Mouse (Mus musculus) adrenal gland, adult 8-10 months (tissue): ENCODE results near the gene Soat2. TPM values are rescaled to one million over a fixed set of nuclear protein-coding genes. Genes with fewer than 3 reads are reported as not detected.

ENCODE experiments used
- DNase-seq: peaks from one replicate; pipeline ENCODE4 v3.0.0; 2022
- total RNA-seq, 4 experiments: library from RNA; stranded (reverse); gene quantifications; 2 replicates each; pipeline ENCODE4 v1.2.4; 2022

The Soat2 gene
- total RNA-seq, 4 experiments from 2014 or later = 0.15 to 0.43 (median 0.26) TPM

DNA sequence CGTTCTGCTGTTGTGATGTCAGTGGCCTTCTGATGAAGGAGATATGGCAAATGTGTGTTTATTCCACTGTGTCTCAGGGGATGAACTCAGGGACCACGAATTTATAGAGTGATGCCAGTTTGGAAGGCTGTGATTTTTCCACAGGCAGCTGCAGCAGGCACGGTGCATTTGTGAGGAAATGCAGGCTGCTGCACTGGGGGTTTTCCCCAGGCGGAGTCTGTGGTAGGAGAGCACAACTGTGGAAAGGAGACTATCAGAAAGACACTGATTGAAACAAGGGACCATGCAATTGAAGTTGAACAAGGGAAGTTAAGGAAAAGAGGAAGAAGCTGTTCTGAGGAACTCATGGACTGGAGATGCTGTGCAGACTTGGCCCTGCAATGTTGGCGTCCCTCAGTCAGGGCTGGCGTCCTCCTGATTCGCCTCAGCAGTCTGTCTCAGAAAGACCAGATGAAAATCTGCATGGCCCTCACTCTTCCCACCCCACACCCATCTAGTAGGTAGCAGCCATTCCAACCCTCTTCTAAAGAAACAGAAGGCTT is 42.0 kb downstream of the Soat2 start:
- no peak for DNase-seq

DNA sequence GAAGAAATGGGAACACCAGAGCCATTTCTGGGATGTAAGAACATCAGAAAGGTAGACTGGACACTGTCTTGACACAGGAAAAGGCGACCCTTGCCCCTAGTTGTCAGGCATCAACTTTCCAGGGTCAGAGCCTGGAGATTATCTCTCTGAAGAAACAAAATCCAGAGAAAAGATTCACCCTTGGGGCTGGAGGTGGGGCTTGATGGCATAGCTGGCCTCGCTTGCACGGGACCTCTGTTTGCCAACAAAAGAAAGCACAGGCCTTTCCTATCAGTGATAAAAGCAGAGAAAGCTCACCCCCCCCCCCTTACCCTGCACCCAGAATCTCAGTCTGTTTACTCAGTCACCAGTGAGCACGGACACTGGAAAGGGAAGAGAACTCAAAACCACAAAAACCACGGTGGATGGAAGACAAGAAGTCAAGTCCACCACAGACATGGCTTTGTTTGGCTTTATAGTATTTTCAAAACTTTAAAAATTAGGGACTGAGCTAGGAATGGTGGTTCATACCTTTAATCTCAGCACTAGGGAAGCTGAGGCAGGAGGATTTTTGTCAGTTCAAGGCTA is 42.6 kb downstream of the Soat2 start:
- DNase-seq = no peak

DNA sequence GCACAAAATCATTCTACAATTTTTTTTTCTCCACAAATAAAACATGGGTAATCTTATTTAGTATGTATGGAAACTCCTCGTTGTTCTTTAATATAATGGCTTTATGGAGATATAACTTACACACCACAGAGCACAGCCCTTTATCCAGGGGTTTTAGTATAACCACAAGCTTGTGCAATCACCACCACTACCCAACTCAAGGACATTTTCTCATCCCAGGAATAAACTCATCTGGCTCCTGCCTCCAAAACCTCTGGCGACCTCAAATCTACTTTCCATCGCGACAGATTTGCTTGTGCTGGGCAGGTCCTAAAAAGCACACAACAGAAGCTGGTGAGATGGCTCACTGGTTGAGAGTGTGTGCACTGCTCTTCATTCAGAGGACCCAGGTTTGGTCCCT is 43.3 kb downstream of the Soat2 start:
- DNase-seq = no peak

DNA sequence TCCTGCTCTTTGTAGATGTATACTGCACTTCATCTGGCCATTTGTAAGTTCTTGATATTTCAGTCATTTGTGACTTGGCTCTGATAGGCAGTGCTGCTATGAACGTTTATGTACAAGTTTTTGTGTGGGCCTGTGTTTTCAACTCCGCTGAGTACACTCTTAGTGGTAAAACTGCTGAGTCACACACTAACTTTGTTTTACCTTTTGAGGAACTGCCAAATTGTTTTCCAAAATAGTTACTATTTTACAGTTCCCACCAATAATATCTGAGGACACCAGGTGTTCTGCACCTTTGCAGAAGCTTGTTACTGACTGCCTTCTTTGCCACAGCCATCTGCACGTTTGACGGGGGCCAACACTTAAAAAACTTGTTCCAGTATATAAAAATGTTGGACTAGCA is 44.1 kb downstream of the Soat2 start:
- no peak for DNase-seq

DNA sequence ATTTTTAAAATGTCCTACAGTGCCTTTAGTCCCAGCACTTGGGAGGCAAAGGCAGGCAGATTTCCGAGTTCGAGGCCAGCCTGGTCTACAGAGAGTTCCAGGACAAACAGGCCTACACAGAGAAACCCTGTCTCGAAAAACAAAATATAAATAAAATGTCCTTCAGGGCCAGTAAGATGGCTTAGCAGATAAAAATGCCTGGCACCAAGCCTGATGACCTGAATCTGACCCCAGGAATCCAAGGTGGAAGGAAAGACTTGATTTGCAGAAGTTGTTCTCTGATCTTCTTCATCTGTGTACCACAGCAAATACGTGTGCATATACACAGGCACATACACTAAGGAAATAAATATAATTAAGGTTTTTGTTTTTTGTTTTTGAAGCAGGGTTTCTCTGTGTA is 45.0 kb downstream of the Soat2 start:
- no peak for DNase-seq

DNA sequence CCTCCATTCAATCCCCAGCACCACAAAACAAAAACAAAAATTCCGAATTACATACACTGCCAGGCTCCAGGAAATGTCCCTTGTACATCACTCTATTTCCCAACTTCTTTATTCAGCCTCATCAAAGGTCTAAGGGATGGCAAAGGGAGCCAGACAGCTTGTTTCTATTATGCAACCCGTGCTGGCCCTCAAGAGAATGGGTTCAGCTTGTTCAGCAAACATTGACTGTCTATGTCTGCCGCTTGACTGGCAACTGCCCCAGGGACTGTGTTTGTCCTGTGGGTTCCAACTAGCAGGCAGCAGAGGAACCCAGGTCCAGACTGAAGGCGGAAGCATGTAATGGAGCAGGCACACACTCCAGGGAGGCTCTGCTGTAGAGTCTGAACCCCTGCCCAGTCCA is 48.5 kb downstream of the Soat2 start:
- DNase-seq = no peak

DNA sequence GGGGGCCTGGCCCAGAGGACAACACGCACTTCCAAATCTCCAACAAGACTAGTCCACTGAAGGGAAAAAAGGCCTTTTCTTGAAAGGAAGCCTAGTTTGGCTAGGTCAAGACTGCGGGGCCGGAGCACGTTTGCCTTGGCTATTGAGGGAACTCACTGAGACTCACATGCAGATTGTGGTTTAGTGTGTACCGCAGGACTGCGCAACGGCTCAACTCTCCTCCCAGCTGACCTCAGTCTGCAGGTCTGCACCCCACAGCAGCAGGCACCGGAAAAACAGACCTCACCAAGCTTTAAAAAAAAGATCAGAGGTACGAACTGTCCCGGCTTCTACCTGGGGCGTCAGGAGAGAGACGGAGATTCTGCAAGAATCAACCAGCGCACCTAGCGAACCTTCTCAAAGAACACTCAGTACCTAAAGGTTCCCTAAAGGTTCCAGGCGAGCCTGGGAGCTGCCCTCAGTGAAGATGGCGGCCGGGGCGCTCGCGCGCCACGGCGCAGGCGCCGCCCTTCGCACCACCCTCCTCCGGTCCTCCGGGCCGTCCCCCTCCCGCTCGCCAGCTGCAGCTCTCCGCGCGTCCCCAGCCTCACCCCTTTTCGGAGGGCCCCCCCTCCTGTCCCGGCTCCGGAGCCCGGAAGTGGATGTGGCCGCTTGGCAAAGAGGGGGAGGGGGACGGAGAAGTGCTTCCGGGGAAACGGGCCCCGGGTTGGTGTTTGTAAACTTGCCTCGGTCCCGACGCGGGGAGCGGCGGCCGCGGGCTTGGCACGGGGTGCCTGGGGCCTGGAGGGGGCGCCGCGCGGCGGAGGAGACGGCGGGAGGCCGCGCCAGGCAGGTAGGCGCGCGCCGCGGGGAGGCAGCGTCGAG is 52.9 kb downstream of the Soat2 start, which contains the start of gene Zfp740:
Gene Zfp740, plus strand, starts transcription at position 279 of the 864 bp plus-strand sequence.
- DNase-seq = peak; percentile 95

DNA sequence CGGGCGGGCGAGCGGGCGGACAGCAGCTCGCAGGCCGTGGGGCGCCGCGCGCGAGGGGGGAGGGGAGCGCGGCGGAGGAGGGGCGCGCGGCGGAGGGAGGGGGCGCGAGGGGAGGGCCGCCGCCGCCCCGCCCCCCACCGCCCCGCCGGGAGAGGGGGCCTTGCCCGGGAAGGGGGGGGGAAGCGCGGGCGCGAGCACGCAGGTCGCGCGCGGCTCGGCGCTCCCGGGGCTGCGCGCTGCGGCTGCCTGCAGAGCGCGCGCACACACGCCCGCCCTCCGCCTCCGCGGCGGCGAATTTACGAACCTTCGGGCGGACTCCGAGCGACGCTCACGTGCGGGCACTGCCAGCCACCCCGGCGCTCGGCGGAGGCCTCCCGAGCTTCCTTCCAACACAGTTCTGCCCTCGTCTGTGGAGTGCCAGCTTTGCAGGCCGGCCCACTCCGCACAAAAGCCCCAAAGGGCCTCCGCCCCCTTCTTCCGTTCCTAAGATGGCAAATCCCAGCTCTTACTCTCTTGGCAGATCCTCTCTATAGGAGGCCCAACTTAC is 53.6 kb downstream of the Soat2 start:
- DNase-seq = peak; percentile 62

DNA sequence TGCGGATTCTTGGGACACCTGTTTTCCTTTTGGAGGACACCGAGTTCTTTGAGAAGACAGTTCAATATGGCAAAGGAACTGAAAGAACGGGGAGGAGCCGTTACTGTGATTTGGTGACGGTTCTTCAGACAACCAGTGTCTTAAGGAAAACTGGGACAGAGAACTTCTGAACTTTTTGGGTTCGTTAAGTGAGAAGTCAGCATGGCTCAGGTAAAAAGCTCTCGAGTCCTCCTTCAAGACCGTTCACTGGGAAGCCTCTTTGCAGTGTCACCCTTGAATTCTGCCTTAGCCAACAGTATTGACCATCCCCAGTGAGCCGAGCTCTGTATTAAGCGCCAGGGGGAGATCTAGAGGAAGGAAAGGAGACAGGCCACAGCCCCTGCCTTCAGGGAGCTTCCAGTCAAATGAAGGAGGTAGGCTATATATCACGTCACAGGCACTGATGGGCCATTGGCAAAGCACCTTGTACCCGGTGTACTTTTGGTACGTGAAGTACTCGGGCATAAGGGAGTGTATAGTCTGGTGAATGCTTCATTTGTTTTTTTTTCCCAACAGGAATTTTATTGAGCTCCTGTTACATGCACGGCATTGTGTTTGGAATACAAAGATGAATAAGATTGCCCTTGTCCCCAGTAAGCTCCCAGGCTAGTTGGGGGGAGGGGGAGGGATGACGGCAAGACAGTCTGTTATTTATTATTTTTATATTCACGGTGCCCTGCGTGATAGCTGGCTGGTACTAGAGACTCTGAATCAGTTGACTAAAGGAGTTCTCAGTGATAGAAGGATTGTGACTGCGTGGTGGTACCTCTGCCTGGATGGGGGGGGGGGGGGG is 54.6 kb downstream of the Soat2 start, which contains the start of gene Csad:
Gene Csad, minus strand, starts transcription at position 51 of the 832 bp plus-strand sequence.
- DNase-seq = no peak

DNA sequence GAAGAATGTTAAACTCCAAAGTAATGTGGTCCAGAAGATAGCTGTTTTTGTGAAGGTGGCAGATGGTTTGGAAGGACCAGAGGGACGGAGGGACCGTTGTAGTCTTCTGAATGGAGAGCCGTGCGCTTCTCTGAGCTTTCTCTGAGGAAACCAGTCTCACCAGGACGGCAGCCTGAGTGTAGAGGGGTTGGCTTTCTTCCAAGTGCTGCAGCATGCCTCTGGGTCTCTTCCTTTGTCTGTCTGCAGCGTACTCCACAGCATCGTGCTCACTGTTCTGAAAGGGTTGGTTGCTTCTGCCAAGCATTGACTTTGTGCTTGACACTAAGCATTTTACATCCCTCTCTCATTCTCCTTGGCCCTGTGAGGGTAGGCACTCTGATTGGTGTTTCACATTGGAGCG is 55.5 kb downstream of the Soat2 start:
- DNase-seq = no peak

DNA sequence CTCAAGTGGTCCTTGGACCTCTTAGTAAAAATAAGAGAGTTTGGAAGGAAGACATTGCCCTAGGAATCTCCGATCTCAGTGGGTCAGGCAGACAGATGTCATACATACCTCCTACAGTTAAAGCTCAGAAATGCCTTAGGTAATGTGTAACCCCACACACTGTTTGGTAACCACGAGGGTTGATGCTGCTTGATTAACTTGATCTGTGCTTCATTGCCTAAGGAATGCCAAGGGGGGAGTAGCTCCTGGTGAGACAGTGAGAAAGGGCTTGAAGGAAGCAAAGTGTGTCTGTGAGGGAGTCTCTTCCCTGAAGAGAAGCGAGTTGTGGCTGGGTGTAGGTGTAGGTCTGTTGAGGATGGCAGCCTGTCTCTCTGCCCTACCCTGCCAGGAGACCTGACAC is 57.0 kb downstream of the Soat2 start:
- DNase-seq = no peak

DNA sequence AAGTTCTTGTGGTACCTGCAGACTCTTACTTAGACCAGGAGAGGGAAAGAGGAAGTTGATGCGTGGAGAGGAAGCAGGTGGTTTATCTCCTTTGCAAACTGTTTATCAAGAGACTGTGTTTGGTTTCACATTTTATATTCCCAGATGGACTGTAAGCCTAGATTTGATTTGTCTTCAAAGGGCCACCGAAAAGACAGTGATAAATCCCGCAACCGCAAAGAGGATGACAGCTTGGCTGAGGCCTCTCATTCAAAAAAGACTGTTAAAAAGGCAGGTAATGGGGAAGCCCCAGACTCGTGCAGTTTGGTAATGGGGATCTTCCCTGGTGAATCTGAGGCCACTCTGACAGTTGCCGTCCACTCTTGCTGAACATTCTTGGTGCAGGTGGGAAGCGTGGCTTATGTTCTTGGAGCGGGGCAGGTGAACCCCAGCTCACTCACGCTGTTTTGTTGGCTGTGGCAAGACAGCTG is 57.8 kb downstream of the Soat2 start:
- DNase-seq = no peak

DNA sequence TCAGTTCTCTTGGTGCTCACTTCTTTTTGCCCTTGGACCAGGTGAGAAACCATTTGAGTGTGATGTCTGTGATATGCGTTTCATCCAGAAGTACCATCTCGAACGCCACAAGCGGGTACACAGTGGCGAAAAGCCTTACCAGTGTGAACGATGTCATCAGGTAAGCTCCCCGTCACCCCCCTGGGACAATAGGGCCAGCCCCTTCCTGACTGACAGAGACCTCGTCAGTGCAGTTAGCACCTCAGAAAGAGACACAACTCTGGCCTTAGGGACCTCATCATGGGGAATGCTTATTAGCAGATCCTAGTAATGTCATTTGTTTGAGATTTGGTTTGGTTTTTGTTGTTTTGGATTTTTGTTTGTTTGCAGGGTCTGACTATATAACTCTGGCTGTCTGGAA is 58.8 kb downstream of the Soat2 start:
- DNase-seq = no peak

DNA sequence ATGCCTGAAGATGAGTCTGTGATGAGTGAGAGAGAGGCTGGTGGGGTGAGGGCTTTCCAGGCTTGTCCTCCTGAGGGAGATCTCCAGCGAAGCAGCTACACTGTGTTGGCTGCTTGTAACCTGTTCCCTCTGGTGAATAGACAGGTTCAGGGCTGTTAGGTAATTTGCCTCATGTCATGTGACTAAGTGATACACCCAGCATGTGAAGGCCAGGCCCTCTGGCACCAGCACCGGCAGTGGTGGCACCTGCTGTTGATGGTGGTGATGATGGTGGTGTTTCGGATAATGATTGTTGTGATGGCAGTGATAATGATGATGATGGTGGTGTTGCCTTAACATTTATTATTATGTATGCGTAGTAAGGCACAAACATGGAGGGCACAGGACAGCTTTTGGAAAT is 60.5 kb downstream of the Soat2 start:
- no peak for DNase-seq

DNA sequence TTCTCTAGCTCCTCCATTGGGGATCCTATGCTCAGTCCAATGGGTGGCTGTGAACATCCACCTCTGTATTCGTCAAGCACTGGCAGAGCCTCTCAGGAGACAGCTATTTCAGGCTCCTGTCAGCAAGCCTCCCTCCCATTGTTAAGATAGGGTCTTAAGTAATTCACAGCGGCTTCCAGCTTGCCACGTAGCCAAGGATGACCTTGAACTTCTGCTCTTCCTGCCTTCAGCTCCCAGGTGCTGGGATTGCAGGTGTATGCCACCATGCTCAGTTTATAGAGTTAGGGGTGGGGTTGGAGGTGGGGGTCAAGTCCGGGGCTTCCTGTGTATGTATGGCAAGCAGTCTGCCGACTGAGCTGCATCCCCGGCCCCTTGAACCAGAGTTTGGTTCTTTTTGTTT is 61.6 kb downstream of the Soat2 start:
- DNase-seq = no peak

Other genes with a start within 250 kb of the Soat2 start
- gene Krt4, start 225.8 kb upstream of the Soat2 start, total RNA-seq = not detected
- 1 to 10 TPM in 1 of 4 experiments, under 1 TPM in 3; 0.37 to 2.0 (median 0.57) TPM for gene Krt79, start 210.2 kb upstream of the Soat2 start, total RNA-seq
- not detected for gene Krt78, start 196.2 kb upstream of the Soat2 start, total RNA-seq
- gene Krt8, start 146.0 kb upstream of the Soat2 start, total RNA-seq = 1 to 10 TPM in 2 of 4 experiments, under 1 TPM in 2; 0.49 to 1.3 (median 0.77) TPM
- gene Krt18, start 122.3 kb upstream of the Soat2 start, total RNA-seq = 1 to 10 TPM; 1.3 to 2.4 (median 1.9) TPM
- gene Eif4b, start 76.8 kb upstream of the Soat2 start, total RNA-seq = 100 to 1,000 TPM; 232 to 294 (median 272) TPM
- 100 to 1,000 TPM in 2 of 4 experiments, 10 to 100 TPM in 2; 77.5 to 129 (median 107) TPM for gene Tns2, start 50.1 kb upstream of the Soat2 start, total RNA-seq
- 10 to 100 TPM; 46.6 to 70.4 (median 57.7) TPM for gene Spryd3, start 14.3 kb upstream of the Soat2 start, total RNA-seq
- 10 to 100 TPM; 37.0 to 63.8 (median 49.2) TPM for gene Igfbp6, start 6.2 kb upstream of the Soat2 start, total RNA-seq
- 100 to 1,000 TPM in 1 of 4 experiments, 10 to 100 TPM in 3; 61.9 to 108 (median 86.0) TPM for gene Zfp740, start 52.7 kb downstream of the Soat2 start, total RNA-seq
- gene Csad, start 54.2 kb downstream of the Soat2 start, total RNA-seq = 10 to 100 TPM; 71.3 to 85.0 (median 75.5) TPM
- 1 to 10 TPM; 2.7 to 7.9 (median 5.4) TPM for gene Itgb7, start 81.4 kb downstream of the Soat2 start, total RNA-seq
- gene Rarg, start 107.0 kb downstream of the Soat2 start, total RNA-seq = 10 to 100 TPM; 19.9 to 43.0 (median 34.4) TPM
- gene Gm9918, start 120.0 kb downstream of the Soat2 start, total RNA-seq = under 1 TPM in 2 of 4 experiments, not detected in 2; 0.24 to 0.31 TPM
- gene Mfsd5, start 128.9 kb downstream of the Soat2 start, total RNA-seq = 10 to 100 TPM; 37.1 to 45.4 (median 39.5) TPM
- gene Espl1, start 145.7 kb downstream of the Soat2 start, total RNA-seq = 1 to 10 TPM; 1.4 to 5.3 (median 2.3) TPM
- 100 to 1,000 TPM; 440 to 517 (median 466) TPM for gene Pfdn5, start 175.6 kb downstream of the Soat2 start, total RNA-seq
- 10 to 100 TPM; 65.4 to 96.8 (median 89.3) TPM for gene Myg1, start 181.2 kb downstream of the Soat2 start, total RNA-seq
- 10 to 100 TPM; 15.6 to 31.6 (median 21.4) TPM for gene Aaas, start 200.2 kb downstream of the Soat2 start, total RNA-seq
- gene Sp7, start 216.7 kb downstream of the Soat2 start, total RNA-seq = under 1 TPM; 0.17 to 0.48 (median 0.33) TPM